Mouse (Mus musculus) Muller cell, postnatal 12 days (primary cell): Measurements from ENCODE around the gene Gm49322.
"Not testable (repeated sequence)": the region's sequence is repeated elsewhere in the genome, so short reads cannot be mapped to it uniquely, and the experiment has no call there.

ENCODE experiments used
- DNase-seq: peaks from one replicate; pipeline ENCODE4 v3.0.0-alpha.2; 2015; ENCODE audit errors: inconsistent ontology term

Gene Gm49322

GRCm38 (mm10) chr10:80611024-80611423 lies 5.2 kb downstream of the Gm49322 start:
- DNase-seq = peak; percentile 29

GRCm38 (mm10) chr10:80611905-80612304 lies 6.1 kb downstream of the Gm49322 start:
- DNase-seq = no peak

GRCm38 (mm10) chr10:80613821-80614220 lies 8.0 kb downstream of the Gm49322 start:
- DNase-seq = no peak

- no peak for DNase-seq
Measured at GRCm38 (mm10) chr10:80614351-80614750, 8.5 kb downstream of the Gm49322 start.

GRCm38 (mm10) chr10:80618181-80618580 lies 12.4 kb downstream of the Gm49322 start:
- DNase-seq = no peak

GRCm38 (mm10) chr10:80619465-80620244 lies 13.8 kb downstream of the Gm49322 start:
- DNase-seq = no peak

GRCm38 (mm10) chr10:80620365-80620764 lies 14.5 kb downstream of the Gm49322 start:
- no peak for DNase-seq

GRCm38 (mm10) chr10:80620796-80621689 lies 15.2 kb downstream of the Gm49322 start:
- no peak for DNase-seq

- no peak for DNase-seq
Measured at GRCm38 (mm10) chr10:80621690-80621939, 15.8 kb downstream of the Gm49322 start.

GRCm38 (mm10) chr10:80621940-80622660 lies 16.3 kb downstream of the Gm49322 start:
- peak; percentile 99 for DNase-seq

GRCm38 (mm10) chr10:80622661-80623456 lies 17.0 kb downstream of the Gm49322 start, which contains the start of gene Csnk1g2:
TSS of gene Csnk1g2 (plus strand) at chr10:80622838.
- no peak for DNase-seq

GRCm38 (mm10) chr10:80623457-80624191 lies 17.8 kb downstream of the Gm49322 start:
- peak; percentile 78 for DNase-seq

- no peak for DNase-seq
Measured at GRCm38 (mm10) chr10:80625764-80626163, 19.9 kb downstream of the Gm49322 start.

- DNase-seq = no peak
Measured at GRCm38 (mm10) chr10:80627685-80628084, 21.9 kb downstream of the Gm49322 start.

GRCm38 (mm10) chr10:80628925-80629324 lies 23.1 kb downstream of the Gm49322 start:
- DNase-seq = no peak

- no peak for DNase-seq
Measured at GRCm38 (mm10) chr10:80635345-80635744, 29.5 kb downstream of the Gm49322 start.

- DNase-seq = no peak
Measured at GRCm38 (mm10) chr10:80646936-80647335, 41.1 kb downstream of the Gm49322 start.

- DNase-seq = not testable (repeated sequence)
Measured at GRCm38 (mm10) chr10:80649910-80650309, 44.1 kb downstream of the Gm49322 start.

GRCm38 (mm10) chr10:80650392-80650791 lies 44.6 kb downstream of the Gm49322 start:
- DNase-seq = no peak

- DNase-seq = peak; percentile 70
Measured at GRCm38 (mm10) chr10:80653156-80653720, 47.4 kb downstream of the Gm49322 start.
